Mouse (Mus musculus) right cerebral cortex, postnatal 14 days (tissue): ENCODE data around the gene D930007J09Rik.
A peak's percentile ranks its signal among the peaks of the same experiment; 100 is the strongest.

ENCODE experiments used
- DNase-seq: peaks from one replicate; pipeline ENCODE4 v3.0.0; 2022

Gene D930007J09Rik

GRCm38 (mm10) chr13:32802259-32803081, at the start of gene D930007J09Rik:
Gene D930007J09Rik (minus strand): TSS chr13:32802849.
- DNase-seq: peak; percentile 64

GRCm38 (mm10) chr13:32851967-32852366, 49.3 kb upstream of the D930007J09Rik start:
- DNase-seq: peak; percentile 39

GRCm38 (mm10) chr13:32850668-32851404, 48.2 kb upstream of the D930007J09Rik start, which contains the start of gene Serpinb1a:
Gene Serpinb1a (minus strand): TSS chr13:32851185.
- DNase-seq: no peak

GRCm38 (mm10) chr13:32850156-32850555, 47.5 kb upstream of the D930007J09Rik start:
- DNase-seq: no peak

GRCm38 (mm10) chr13:32849531-32850123, 47.0 kb upstream of the D930007J09Rik start:
- no peak for DNase-seq

GRCm38 (mm10) chr13:32849092-32849491, 46.4 kb upstream of the D930007J09Rik start:
- no peak for DNase-seq

GRCm38 (mm10) chr13:32846221-32846620, 43.6 kb upstream of the D930007J09Rik start:
- no peak for DNase-seq

- no peak for DNase-seq
Measured at GRCm38 (mm10) chr13:32841349-32841748, 38.7 kb upstream of the D930007J09Rik start.

GRCm38 (mm10) chr13:32839314-32839713, 36.7 kb upstream of the D930007J09Rik start:
- no peak for DNase-seq

- DNase-seq: no peak
Measured at GRCm38 (mm10) chr13:32834513-32834912, 31.9 kb upstream of the D930007J09Rik start.

- DNase-seq: no peak
Measured at GRCm38 (mm10) chr13:32833237-32833636, 30.6 kb upstream of the D930007J09Rik start.

GRCm38 (mm10) chr13:32832776-32833175, 30.1 kb upstream of the D930007J09Rik start:
- DNase-seq: no peak

- no peak for DNase-seq
Measured at GRCm38 (mm10) chr13:32831505-32832273, 29.0 kb upstream of the D930007J09Rik start.

GRCm38 (mm10) chr13:32828886-32829285, 26.2 kb upstream of the D930007J09Rik start:
- no peak for DNase-seq

- DNase-seq: peak; percentile 71
Measured at GRCm38 (mm10) chr13:32827951-32828350, 25.3 kb upstream of the D930007J09Rik start.

GRCm38 (mm10) chr13:32827111-32827822, 24.6 kb upstream of the D930007J09Rik start:
- no peak for DNase-seq

GRCm38 (mm10) chr13:32825546-32825945, 22.9 kb upstream of the D930007J09Rik start:
- DNase-seq: no peak

- DNase-seq: no peak
Measured at GRCm38 (mm10) chr13:32824377-32825330, 22.0 kb upstream of the D930007J09Rik start.

- no peak for DNase-seq
Measured at GRCm38 (mm10) chr13:32823126-32823525, 20.5 kb upstream of the D930007J09Rik start.

- DNase-seq: no peak
Measured at GRCm38 (mm10) chr13:32821671-32822070, 19.0 kb upstream of the D930007J09Rik start.

- DNase-seq: no peak
Measured at GRCm38 (mm10) chr13:32819926-32820325, 17.3 kb upstream of the D930007J09Rik start.
